Mouse (Mus musculus): ENCODE results near the gene Hspa8. TPM values are rescaled to one million over a fixed set of nuclear protein-coding genes. Genes with fewer than 3 reads are reported as not detected.
A peak's percentile ranks its signal among the peaks of the same experiment; 100 is the strongest.
"Not testable (repeated sequence)": the region's sequence is repeated elsewhere in the genome, so short reads cannot be mapped to it uniquely, and the experiment has no call there.

The Hspa8 gene
- polyA plus RNA-seq, 1 experiment from 2014 or later = 1,129 TPM

- Histone ChIP-seq H3K27me3 (peaks cover 31% of the 10 kb centered on the region), H3K4me3 (replicated peaks) (no peak overlapping the region), H3K27ac (replicated peaks) (no peak overlapping the region), H3K9ac (no peak overlapping the region), H3K9me3 (replicated peaks) (no peaks in the 10 kb centered on the region), H3K4me2 (no peak overlapping the region), H3K36me3 (replicated peaks) (no peaks in the 10 kb centered on the region), H3K4me1 (replicated peaks) (peaks cover 10% of the 10 kb centered on the region)
- ATAC-seq (ENCODE audit: insufficient read depth) = no peak
- 71% methylated on average over 6 of the region's 6 CpGs for whole genome bisulfite sequencing (ENCODE audit: insufficient replicate concordance)
Observed at GRCm38 (mm10) chr9:40785452-40785851, 15.3 kb upstream of the Hspa8 start.

DNA sequence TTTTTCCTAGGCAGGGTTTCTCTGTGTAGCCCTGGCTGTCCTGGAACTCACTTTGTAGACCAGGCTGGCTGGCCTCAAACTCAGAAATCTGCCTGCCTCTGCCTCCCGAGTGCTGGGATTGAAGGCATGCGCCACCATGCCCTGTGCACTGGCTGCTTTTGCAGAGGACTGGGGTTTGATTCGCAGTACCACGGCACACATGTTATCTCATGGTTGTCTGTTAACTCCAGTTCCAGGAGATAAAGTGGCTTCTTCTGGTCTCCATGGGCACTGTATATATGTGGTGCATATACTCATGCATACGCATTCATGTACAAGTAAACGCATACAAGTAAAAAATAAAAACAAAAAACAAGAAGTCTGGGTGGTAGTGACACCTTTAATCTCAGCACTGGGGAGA is 14.0 kb upstream of the Hspa8 start:
- ATAC-seq (ENCODE audit: insufficient read depth); H3K9me3 ChIP-seq (replicated peaks); H3K4me2 ChIP-seq; H3K27ac ChIP-seq (replicated peaks); H3K36me3 ChIP-seq (replicated peaks); H3K9ac ChIP-seq; H3K4me3 ChIP-seq (replicated peaks): not testable (repeated sequence)
- Histone ChIP-seq H3K4me1 (replicated peaks) (peaks cover 10% of the 10 kb centered on the region), H3K27me3 (peaks cover 19% of the 10 kb centered on the region)
- 65% methylated on average over 6 of the region's 6 CpGs for WGBS (ENCODE audit: insufficient replicate concordance)

GRCm38 (mm10) chr9:40791864-40792633 is 8.7 kb upstream of the Hspa8 start:
- Histone ChIP-seq H3K4me1 (replicated peaks) (no peaks in the 10 kb centered on the region), H3K9me3 (replicated peaks) (no peaks in the 10 kb centered on the region), H3K27me3 (no peaks in the 10 kb centered on the region), H3K9ac (no peak overlapping the region), H3K4me3 (replicated peaks) (no peak overlapping the region), H3K4me2 (no peak overlapping the region), H3K27ac (replicated peaks) (no peak overlapping the region), H3K36me3 (replicated peaks) (no peaks in the 10 kb centered on the region)
- no peak for ATAC-seq (ENCODE audit: insufficient read depth)
- WGBS (ENCODE audit: insufficient replicate concordance) = 58% methylated on average over 6 of the region's 6 CpGs

- 86% methylated on average over 5 of the region's 5 CpGs for WGBS (ENCODE audit: insufficient replicate concordance)
- ATAC-seq (ENCODE audit: insufficient read depth) = no peak
- Histone ChIP-seq H3K9me3 (replicated peaks) (no peaks in the 10 kb centered on the region), H3K27me3 (no peaks in the 10 kb centered on the region), H3K9ac (no peak overlapping the region), H3K36me3 (replicated peaks) (no peaks in the 10 kb centered on the region), H3K4me1 (replicated peaks) (peaks cover 9% of the 10 kb centered on the region), H3K4me2 (no peak overlapping the region), H3K27ac (replicated peaks) (no peak overlapping the region), H3K4me3 (replicated peaks) (no peak overlapping the region)
Observed at GRCm38 (mm10) chr9:40793581-40793980, 7.2 kb upstream of the Hspa8 start.

- H3K9ac ChIP-seq = no peak overlapping the region
- WGBS (ENCODE audit: insufficient replicate concordance) = 52% methylated on average over 5 of the region's 5 CpGs
- H3K36me3 ChIP-seq (replicated peaks) = no peaks in the 10 kb centered on the region
- no peak overlapping the region for H3K4me3 ChIP-seq (replicated peaks)
- no peak overlapping the region for H3K4me2 ChIP-seq
- H3K9me3 ChIP-seq (replicated peaks) = no peaks in the 10 kb centered on the region
- no peak overlapping the region for H3K27ac ChIP-seq (replicated peaks)
- no peaks in the 10 kb centered on the region for H3K27me3 ChIP-seq
- no peak for ATAC-seq (ENCODE audit: insufficient read depth)
- peaks cover 16% of the 10 kb centered on the region for H3K4me1 ChIP-seq (replicated peaks)
Observed at GRCm38 (mm10) chr9:40794251-40794650, 6.5 kb upstream of the Hspa8 start.

- H3K9me3 ChIP-seq (replicated peaks) = no peaks in the 10 kb centered on the region
- H3K27ac ChIP-seq (replicated peaks) = no peak overlapping the region
- no peaks in the 10 kb centered on the region for H3K27me3 ChIP-seq
- H3K4me1 ChIP-seq (replicated peaks) = peaks cover 18% of the 10 kb centered on the region
- no peak overlapping the region for H3K4me3 ChIP-seq (replicated peaks)
- ATAC-seq (ENCODE audit: insufficient read depth) = no peak
- no peak overlapping the region for H3K4me2 ChIP-seq
- no peaks in the 10 kb centered on the region for H3K36me3 ChIP-seq (replicated peaks)
- no peak overlapping the region for H3K9ac ChIP-seq
- 60% methylated on average over 5 of the region's 5 CpGs for WGBS (ENCODE audit: insufficient replicate concordance)
Observed at GRCm38 (mm10) chr9:40794926-40795325, 5.9 kb upstream of the Hspa8 start.

DNA sequence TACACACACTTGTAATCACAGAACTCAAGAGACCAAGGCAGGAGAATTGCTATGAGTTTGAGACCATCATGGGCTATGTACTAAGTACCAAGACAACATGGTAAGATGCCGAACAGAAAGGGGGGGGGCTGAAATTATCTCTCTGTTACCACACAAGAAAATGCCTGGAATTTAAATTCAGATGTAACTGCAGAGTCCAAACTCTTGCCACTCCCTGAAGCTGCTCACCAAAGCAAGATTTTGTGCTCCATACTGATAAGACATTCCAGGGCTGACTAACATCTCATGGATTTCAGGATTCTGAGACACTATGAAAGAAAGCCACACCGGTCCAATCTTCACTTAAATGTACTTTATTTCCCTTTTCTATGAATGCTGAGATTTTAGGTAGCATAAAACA is 5.2 kb upstream of the Hspa8 start:
- Histone ChIP-seq H3K4me1 (replicated peaks) (peaks cover 18% of the 10 kb centered on the region), H3K4me2 (no peak overlapping the region), H3K9ac (no peak overlapping the region), H3K9me3 (replicated peaks) (no peaks in the 10 kb centered on the region), H3K36me3 (replicated peaks) (no peaks in the 10 kb centered on the region), H3K27ac (replicated peaks) (no peak overlapping the region), H3K27me3 (no peaks in the 10 kb centered on the region), H3K4me3 (replicated peaks) (no peak overlapping the region)
- WGBS (ENCODE audit: insufficient replicate concordance) = 47% methylated on average over 2 of the region's 2 CpGs
- ATAC-seq (ENCODE audit: insufficient read depth) = no peak

GRCm38 (mm10) chr9:40796054-40796453 is 4.7 kb upstream of the Hspa8 start:
- Histone ChIP-seq H3K9me3 (replicated peaks) (no peaks in the 10 kb centered on the region), H3K27me3 (no peaks in the 10 kb centered on the region), H3K4me3 (replicated peaks) (no peak overlapping the region), H3K36me3 (replicated peaks) (no peaks in the 10 kb centered on the region), H3K27ac (replicated peaks) (no peak overlapping the region), H3K9ac (no peak overlapping the region), H3K4me1 (replicated peaks) (peaks cover 18% of the 10 kb centered on the region), H3K4me2 (no peak overlapping the region)
- WGBS (ENCODE audit: insufficient replicate concordance) = 49% methylated on average over 4 of the region's 4 CpGs
- ATAC-seq (ENCODE audit: insufficient read depth) = no peak

- peak overlapping the region; percentile 95; the same call in 1 of the 2 replicates for H3K9ac ChIP-seq
- no peaks in the 10 kb centered on the region for H3K9me3 ChIP-seq (replicated peaks)
- WGBS (ENCODE audit: insufficient replicate concordance) = 26% methylated on average over 9 of the region's 9 CpGs
- H3K4me3 ChIP-seq (replicated peaks) = no peak overlapping the region
- H3K27ac ChIP-seq (replicated peaks) = peak overlapping the region; percentile 95
- no peak for ATAC-seq (ENCODE audit: insufficient read depth)
- peak overlapping the region; percentile 81 for H3K4me2 ChIP-seq
- no peaks in the 10 kb centered on the region for H3K27me3 ChIP-seq
- peaks cover 14% of the 10 kb centered on the region for H3K36me3 ChIP-seq (replicated peaks)
- H3K4me1 ChIP-seq (replicated peaks) = peaks cover 22% of the 10 kb centered on the region
Observed at GRCm38 (mm10) chr9:40798247-40798960, 2.4 kb upstream of the Hspa8 start.

GRCm38 (mm10) chr9:40799112-40799511 is 1.7 kb upstream of the Hspa8 start:
- H3K4me2 ChIP-seq = peak overlapping the region; percentile 81
- peak overlapping the region; percentile 91 for H3K4me3 ChIP-seq (replicated peaks)
- peak overlapping the region; percentile 95 for H3K9ac ChIP-seq
- H3K27ac ChIP-seq (replicated peaks) = peak overlapping the region; percentile 95
- H3K27me3 ChIP-seq = no peaks in the 10 kb centered on the region
- peaks cover 21% of the 10 kb centered on the region for H3K36me3 ChIP-seq (replicated peaks)
- H3K9me3 ChIP-seq (replicated peaks) = no peaks in the 10 kb centered on the region
- H3K4me1 ChIP-seq (replicated peaks) = peaks cover 28% of the 10 kb centered on the region
- ATAC-seq (ENCODE audit: insufficient read depth) = no peak
- 25% methylated on average over 3 of the region's 3 CpGs for WGBS (ENCODE audit: insufficient replicate concordance)

DNA sequence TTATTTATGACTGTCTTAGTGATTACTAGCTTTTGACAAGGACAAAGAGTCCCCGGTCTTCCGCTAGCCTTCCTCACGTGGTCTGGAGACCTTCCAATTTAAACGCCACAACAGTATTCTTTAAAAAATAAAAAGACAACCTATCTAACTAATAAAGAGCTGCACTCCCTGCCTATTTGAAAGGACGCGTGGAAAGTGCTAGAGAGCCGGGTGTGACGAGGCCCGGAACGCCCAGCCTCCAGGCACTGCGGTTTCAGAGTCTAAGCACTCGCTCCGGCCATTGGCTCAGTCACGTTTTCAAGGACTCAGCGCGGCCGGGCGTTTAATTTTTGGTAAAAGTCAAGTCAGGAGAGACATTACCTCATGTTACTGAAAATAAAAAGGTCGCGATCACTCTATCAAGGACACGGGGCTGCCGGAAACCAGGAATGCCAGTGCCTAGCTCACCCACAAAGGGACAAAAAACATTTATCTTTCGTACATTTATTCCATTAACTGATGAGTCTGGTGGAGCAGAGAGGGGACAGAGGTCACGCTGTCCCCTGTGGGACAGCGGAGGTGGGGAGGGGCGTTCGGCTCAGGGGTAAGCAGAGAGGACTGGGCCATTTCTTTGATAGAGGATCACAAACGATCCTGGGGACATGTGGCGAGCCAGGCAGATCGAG is 815 bp upstream of the Hspa8 start:
- Histone ChIP-seq H3K4me1 (replicated peaks) (peaks cover 28% of the 10 kb centered on the region), H3K36me3 (replicated peaks) (peaks cover 30% of the 10 kb centered on the region), H3K9me3 (replicated peaks) (no peaks in the 10 kb centered on the region), H3K4me2 (peak overlapping the region; percentile 81), H3K9ac (peak overlapping the region; percentile 95), H3K27me3 (no peaks in the 10 kb centered on the region), H3K27ac (replicated peaks) (peak overlapping the region; percentile 95), H3K4me3 (replicated peaks) (peak overlapping the region; percentile 91)
- peak; percentile 7; the same call in 1 of the 2 replicates for ATAC-seq (ENCODE audit: insufficient read depth)
- under 1% methylated on average over 30 of the region's 30 CpGs for WGBS (ENCODE audit: insufficient replicate concordance)
